In genomic region chr9:104901118-104901517, GRCm38 (mm10) we compare ENCODE assay signal across 15 mouse cellular contexts.
DNase-seq lines count a peak whose midpoint lies in the region; ATAC-seq lines count a peak whose summit lies in the region.
"Had no signal": no experiment of that assay in that cellular context is flagged by ENCODE, and none has a peak within 500 bp of the region (broad histone marks: within the 10 kb centered on the region; RNA-seq: fewer than 3 reads in every experiment).

No protein-coding gene starts in this region.

- ATAC-seq in lung, embryonic 15.5 days (ENCODE audit: borderline replicate concordance, extremely low read depth, low FRiP score, low TSS enrichment): peak; percentile 72; the same call in 1 of the 2 replicates
- ATAC-seq in stomach, embryonic 14.5 days (ENCODE audit: insufficient number of reproducible peaks, insufficient read depth, low FRiP score, low read depth): peak; percentile 94
- ATAC-seq: forebrain, embryonic 16.5 days had no signal

- H3K36me3 ChIP-seq in lung, embryonic 15.5 days: no peaks in the 10 kb centered on the region
- no peaks in the 10 kb centered on the region for H3K36me3 ChIP-seq in stomach, embryonic 14.5 days (ENCODE audit: control insufficient read depth, insufficient read depth, low read length)
- H3K36me3 ChIP-seq: embryonic facial prominence, embryonic 13.5 days; midbrain, embryonic 10.5 days had no signal

- no peaks in the 10 kb centered on the region for H3K27me3 ChIP-seq in lung, embryonic 15.5 days
- H3K27me3 ChIP-seq in stomach, embryonic 14.5 days (ENCODE audit: control insufficient read depth, insufficient read depth, low read length): no peaks in the 10 kb centered on the region
- H3K27me3 ChIP-seq: embryonic facial prominence, embryonic 13.5 days had no signal

- H3K9ac ChIP-seq in lung, embryonic 15.5 days: no peak overlapping the region
- H3K9ac ChIP-seq in stomach, embryonic 14.5 days (replicated peaks; ENCODE audit: low read depth, low read length): no peak overlapping the region
- H3K9ac ChIP-seq: embryonic facial prominence, embryonic 13.5 days had no signal

- no peaks in the 10 kb centered on the region for H3K4me1 ChIP-seq in lung, embryonic 15.5 days
- H3K4me1 ChIP-seq in stomach, embryonic 14.5 days (ENCODE audit: control insufficient read depth, insufficient read depth, low read length): no peaks in the 10 kb centered on the region

- H3K9me3 ChIP-seq in lung, embryonic 15.5 days: no peaks in the 10 kb centered on the region
- no peaks in the 10 kb centered on the region for H3K9me3 ChIP-seq in stomach, embryonic 14.5 days (ENCODE audit: control insufficient read depth, low read depth, low read length)
- H3K9me3 ChIP-seq: embryonic facial prominence, embryonic 13.5 days; midbrain, embryonic 10.5 days had no signal

- peak; percentile 60 for DNase-seq in heart, adult 11 months
- no peak for DNase-seq in heart, postnatal 25 days (ENCODE audit: low spot score)
- DNase-seq in lung, adult 18-20 months: no peak
- DNase-seq in embryo, embryonic 9.5 days (ENCODE audit: extremely low spot score): peak; percentile 15
- DNase-seq in retina, embryonic 14.5 days (ENCODE audit: low spot score): no peak
- no peak for DNase-seq in frontal cortex, postnatal 10 days (ENCODE audit: low spot score in 2 of 2)
- DNase-seq: cerebellum, adult 9-11 months; kidney, adult 2 months; lung, adult 2 months; thymus, postnatal 25 days had no signal

- peak overlapping the region; percentile 19; the same call in 1 of the 2 replicates for H3K27ac ChIP-seq in lung, embryonic 15.5 days
- H3K27ac ChIP-seq in stomach, embryonic 14.5 days (ENCODE audit: low read length): no peak overlapping the region
- H3K27ac ChIP-seq: embryonic facial prominence, embryonic 13.5 days; midbrain, embryonic 10.5 days had no signal

- H3K4me2 ChIP-seq in lung, embryonic 15.5 days: no peak overlapping the region
- H3K4me2 ChIP-seq in stomach, embryonic 14.5 days (replicated peaks; ENCODE audit: low read depth, low read length): no peak overlapping the region
- H3K4me2 ChIP-seq: embryonic facial prominence, embryonic 13.5 days had no signal

- intact Hi-C loops in heart, postnatal 25 days (cut with DNase I): no loop called here

- H3K4me3 ChIP-seq in lung, embryonic 15.5 days: no peak overlapping the region
- no peak overlapping the region for H3K4me3 ChIP-seq in stomach, embryonic 14.5 days (ENCODE audit: low read depth, low read length)
- H3K4me3 ChIP-seq: embryonic facial prominence, embryonic 13.5 days; midbrain, embryonic 10.5 days had no signal

- 20% methylated on average over 6 of the region's 6 CpGs for whole genome bisulfite sequencing in lung, embryonic 15.5 days
- 46% methylated on average over 6 of the region's 6 CpGs for WGBS in stomach, embryonic 14.5 days

Comparison
In these comparisons a context has a peak if more than half of its experiments do, and no peak if none do; other contexts are left out.
1. DNase-seq: peak in heart, adult 11 months (single experiment) and embryo, embryonic 9.5 days (single experiment); none in heart, postnatal 25 days (single experiment), lung, adult 18-20 months (0 of 2), retina, embryonic 14.5 days (single experiment) and frontal cortex, postnatal 10 days (0 of 2).